Mouse (Mus musculus) embryonic facial prominence, embryonic 14.5 days (tissue): Measurements from ENCODE around the gene Slc25a38. TPM values are rescaled to one million over a fixed set of nuclear protein-coding genes. Genes with fewer than 3 reads are reported as not detected.

Experiments used
- ATAC-seq: fragments of 200-750 bp; cut with Nextera tagmentation; 2 replicates; pipeline ENCODE4 v1.8.0; 2017; ENCODE audit warnings: low read depth, moderate number of reproducible peaks, moderate TSS enrichment
- DNase-seq: peaks from one replicate; pipeline ENCODE4 v3.0.0-alpha.2; 2015; ENCODE audit warnings: low spot score
- H3K27ac ChIP-seq: fragments of 300-500 bp; sonication (generic); replicated peaks from 2 replicates; pipeline ENCODE4 v1.5.1; 2014; ENCODE audit warnings: low read depth, mild to moderate bottlenecking, low read length, moderate library complexity
- H3K27me3 ChIP-seq: fragments of 300-500 bp; sonication (generic); replicated peaks from 2 replicates; pipeline ENCODE4 v1.6.1; 2014; ENCODE audit warnings: low read length; ENCODE audit not compliant: control insufficient read depth, insufficient read depth
- H3K36me3 ChIP-seq: fragments of 300-500 bp; sonication (generic); 2 replicates; pipeline ENCODE4 v1.6.1; 2014; ENCODE audit warnings: low read length, mixed read lengths; ENCODE audit not compliant: control insufficient read depth, insufficient read depth
- H3K4me1 ChIP-seq: fragments of 300-500 bp; sonication (generic); 2 replicates; pipeline ENCODE4 v1.6.1; 2014; ENCODE audit warnings: antibody characterized with exemption, low read length; ENCODE audit not compliant: control insufficient read depth, insufficient read depth
- H3K4me2 ChIP-seq: fragments of 300-500 bp; sonication (generic); 2 replicates; pipeline ENCODE4 v1.6.1; 2014; ENCODE audit warnings: low read depth, mild to moderate bottlenecking, low read length, moderate library complexity, mixed read lengths
- H3K4me3 ChIP-seq: fragments of 300-500 bp; sonication (generic); 2 replicates; pipeline ENCODE4 v1.5.1; 2014; ENCODE audit warnings: low read depth, mild to moderate bottlenecking, low read length
- H3K9ac ChIP-seq: fragments of 300-500 bp; sonication (generic); 2 replicates; pipeline ENCODE4 v1.6.1; 2014; ENCODE audit warnings: low read depth, mild to moderate bottlenecking, low read length, moderate library complexity, mixed read lengths
- H3K9me3 ChIP-seq: fragments of 300-500 bp; sonication (generic); 2 replicates; pipeline ENCODE4 v1.6.1; 2016; ENCODE audit warnings: low read length; ENCODE audit not compliant: control insufficient read depth
- WGBS: fragments of 180-500 bp; shearing (Covaris S2); extraction: QIAGEN DNeasy Blood & Tissue Kit; methylation state at CpG from one replicate; pipeline ENCODE4 v1.1.7; 2014; 5-methylcytosine and 5-hydroxymethylcytosine counted together
- polyA plus RNA-seq: library from polyadenylated mRNA; unstranded; fragments of >200 nt; fragmentation: Nextera tagmentation; extraction: Ambion mirVana; gene quantifications from 2 replicates; pipeline ENCODE4 v1.2.1, GENCODE M21; 2014

Slc25a38 gene
- polyA plus RNA-seq, 1 experiment from 2014 or later: 23.6 TPM

DNA sequence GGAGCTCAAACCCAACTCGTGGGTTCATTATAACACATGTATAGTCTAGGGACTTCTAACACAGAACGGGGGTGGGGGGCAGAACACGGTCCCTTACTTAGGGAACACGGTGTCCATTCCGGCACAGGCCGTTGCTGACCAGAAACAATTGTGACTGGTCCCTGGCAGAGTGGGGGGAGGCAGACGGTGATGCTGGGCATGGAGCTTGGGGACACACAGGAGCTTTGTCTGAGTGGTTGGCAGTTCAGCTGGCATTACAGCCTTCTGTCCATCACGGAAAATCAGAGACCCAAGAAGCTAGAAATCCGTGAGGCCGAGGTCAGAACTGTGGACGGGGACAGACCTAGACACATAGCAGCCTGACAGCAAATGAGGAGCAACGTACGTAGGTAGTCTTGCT lies 34.3 kb downstream of the Slc25a38 start:
- WGBS: 82% methylated on average over 13 of the region's 13 CpGs
- no peak overlapping the region for H3K9ac ChIP-seq
- no peaks in the 10 kb centered on the region for H3K4me1 ChIP-seq
- no peak for ATAC-seq
- DNase-seq: no peak
- H3K4me2 ChIP-seq: no peak overlapping the region
- H3K27me3 ChIP-seq: no peaks in the 10 kb centered on the region
- H3K27ac ChIP-seq: no peak overlapping the region
- H3K36me3 ChIP-seq: no peaks in the 10 kb centered on the region
- H3K4me3 ChIP-seq: no peak overlapping the region
- no peaks in the 10 kb centered on the region for H3K9me3 ChIP-seq

DNA sequence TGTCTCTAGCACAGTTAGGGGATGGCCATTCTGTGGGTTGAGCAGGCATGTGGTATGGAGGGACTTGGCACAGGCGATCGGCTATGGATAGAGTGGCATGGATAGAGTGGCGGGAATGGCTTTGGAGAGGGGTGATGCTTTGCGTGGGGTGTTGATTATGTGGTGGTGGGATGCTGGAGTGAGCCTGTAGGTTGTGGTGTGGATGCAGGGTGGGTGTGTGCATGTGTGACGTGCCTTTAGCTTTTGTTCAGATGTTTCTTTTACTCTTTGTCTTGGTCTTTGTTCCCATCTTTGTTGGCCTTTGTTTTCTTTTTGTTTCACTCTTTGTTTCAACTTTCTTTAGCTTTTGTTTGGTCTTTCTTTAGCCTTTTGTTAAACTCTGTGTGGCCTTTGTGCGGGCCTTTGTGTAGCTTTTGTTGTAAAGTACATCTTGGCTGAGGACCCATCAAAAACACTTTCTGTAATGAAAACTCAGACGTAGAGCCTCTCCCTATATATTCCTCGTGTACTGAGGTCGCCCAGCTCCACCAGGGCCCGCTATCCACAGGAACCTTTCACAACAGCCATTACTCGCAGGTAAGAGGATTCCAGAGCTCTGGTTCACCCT lies 39.2 kb downstream of the Slc25a38 start, which contains the start of gene Mobp:
Gene Mobp (plus strand): TSS at position 486 of the 607 bp plus-strand sequence.
- ATAC-seq (no peak), DNase-seq (no peak)
- no peak within 1 kb of the TSS for H3K4me2 ChIP-seq
- no peaks in the 10 kb centered on the region for H3K4me1 ChIP-seq
- H3K27ac ChIP-seq: no peak within 1 kb of the TSS
- no peaks in the 10 kb centered on the region for H3K27me3 ChIP-seq
- H3K9ac ChIP-seq: no peak within 1 kb of the TSS
- 64% methylated on average over 11 of the region's 11 CpGs for WGBS
- H3K9me3 ChIP-seq: no peaks in the 10 kb centered on the region
- H3K4me3 ChIP-seq: no peak within 1 kb of the TSS
- no peaks in the 10 kb centered on the region for H3K36me3 ChIP-seq

- Histone ChIP-seq H3K9me3 (no peaks in the 10 kb centered on the region), H3K4me2 (no peak overlapping the region), H3K36me3 (no peaks in the 10 kb centered on the region), H3K4me3 (no peak overlapping the region), H3K9ac (no peak overlapping the region), H3K27ac (no peak overlapping the region), H3K4me1 (no peaks in the 10 kb centered on the region), H3K27me3 (no peaks in the 10 kb centered on the region)
- WGBS: 75% methylated on average over 5 of the region's 5 CpGs
- ATAC-seq (no peak), DNase-seq (no peak)
Measured at GRCm38 (mm10) chr9:120151152-120151551, 41.0 kb downstream of the Slc25a38 start.

- DNase-seq: no peak
- no peak for ATAC-seq
- WGBS: 71% methylated on average over 12 of the region's 12 CpGs
- Histone ChIP-seq H3K9ac (no peak overlapping the region), H3K27ac (no peak overlapping the region), H3K4me2 (no peak overlapping the region), H3K36me3 (no peaks in the 10 kb centered on the region), H3K4me1 (no peaks in the 10 kb centered on the region), H3K9me3 (no peaks in the 10 kb centered on the region), H3K27me3 (no peaks in the 10 kb centered on the region), H3K4me3 (no peak overlapping the region)
Measured at GRCm38 (mm10) chr9:120151906-120152399, 41.8 kb downstream of the Slc25a38 start.

DNA sequence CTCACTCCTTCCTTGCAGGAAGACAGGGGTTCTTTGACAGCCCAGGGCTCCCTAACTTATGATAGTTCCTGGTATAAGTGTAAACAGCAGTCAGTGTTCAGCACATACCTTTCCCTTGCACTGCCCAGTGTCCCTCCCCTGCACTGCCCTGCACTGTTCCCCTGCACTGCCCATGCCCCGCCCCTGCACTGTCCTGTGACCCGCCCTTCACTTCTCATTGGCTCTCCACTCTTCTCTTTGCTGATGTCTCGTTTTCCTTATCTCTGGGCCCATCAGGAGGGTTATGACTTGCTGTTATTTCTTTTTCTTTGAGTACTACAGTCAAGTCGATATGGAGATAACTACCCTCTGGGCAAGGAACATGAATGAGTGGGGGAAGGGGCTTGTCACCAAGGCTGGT lies 47.9 kb downstream of the Slc25a38 start:
- 34% methylated on average over 4 of the region's 4 CpGs for WGBS
- H3K36me3 ChIP-seq: no peaks in the 10 kb centered on the region
- H3K4me3 ChIP-seq: no peak overlapping the region
- DNase-seq (no peak), ATAC-seq (peak; percentile 62; the same call in 1 of the 2 replicates)
- no peak overlapping the region for H3K4me2 ChIP-seq
- no peak overlapping the region for H3K27ac ChIP-seq
- no peaks in the 10 kb centered on the region for H3K4me1 ChIP-seq
- no peaks in the 10 kb centered on the region for H3K27me3 ChIP-seq
- H3K9me3 ChIP-seq: no peaks in the 10 kb centered on the region
- no peak overlapping the region for H3K9ac ChIP-seq

DNA sequence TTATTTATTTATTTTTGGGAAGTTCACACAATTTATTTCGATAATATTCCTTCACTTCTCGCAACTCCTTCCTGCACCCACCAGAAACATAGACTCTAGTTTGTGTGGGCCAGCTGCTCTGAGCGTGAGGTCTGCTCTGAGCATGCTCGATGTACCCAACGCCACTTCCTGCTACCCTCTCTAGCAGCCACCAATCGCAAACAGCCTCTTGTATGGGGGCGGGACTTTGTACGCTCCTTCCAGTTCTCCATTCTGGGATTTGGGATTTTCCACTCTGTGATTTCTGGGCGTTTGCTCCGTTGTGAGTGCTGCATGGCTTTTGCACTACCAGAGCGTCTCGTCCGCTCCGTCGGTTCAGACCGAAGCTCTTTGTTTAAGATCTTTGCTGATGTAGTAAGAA lies 53.7 kb downstream of the Slc25a38 start:
- Histone ChIP-seq H3K36me3 (no peaks in the 10 kb centered on the region), H3K27me3 (no peaks in the 10 kb centered on the region), H3K4me2 (no peak overlapping the region), H3K4me3 (no peak overlapping the region), H3K27ac (no peak overlapping the region), H3K9ac (no peak overlapping the region), H3K9me3 (no peaks in the 10 kb centered on the region), H3K4me1 (no peaks in the 10 kb centered on the region)
- 88% methylated on average over 16 of the region's 16 CpGs for WGBS
- DNase-seq (no peak), ATAC-seq (no peak)

GRCm38 (mm10) chr9:120167826-120168225 lies 57.7 kb downstream of the Slc25a38 start:
- 73% methylated on average over 10 of the region's 11 CpGs for WGBS
- ATAC-seq: no peak

DNA sequence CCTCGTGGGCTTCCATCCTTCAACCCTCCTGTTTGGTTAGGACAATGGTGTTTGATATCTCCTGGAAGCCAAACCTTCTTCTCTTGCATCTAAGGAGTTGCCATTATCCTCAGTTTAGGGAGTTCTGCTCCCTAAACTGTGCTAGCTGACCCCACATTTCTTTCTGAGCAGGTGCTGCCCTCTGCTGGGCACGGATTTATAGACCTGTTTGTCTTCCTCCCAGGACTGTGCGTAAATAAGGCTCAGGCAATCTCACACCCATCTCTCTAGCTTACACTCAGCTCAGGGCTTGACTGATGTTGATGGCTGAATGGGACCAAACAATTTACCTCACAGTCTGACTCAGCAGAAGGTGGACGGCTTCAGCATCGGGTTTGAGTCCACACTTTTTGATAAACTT lies 61.1 kb downstream of the Slc25a38 start:
- Histone ChIP-seq H3K9ac (no peak overlapping the region), H3K4me3 (no peak overlapping the region), H3K27ac (no peak overlapping the region), H3K36me3 (no peaks in the 10 kb centered on the region), H3K27me3 (no peaks in the 10 kb centered on the region), H3K4me1 (no peaks in the 10 kb centered on the region), H3K4me2 (no peak overlapping the region), H3K9me3 (no peaks in the 10 kb centered on the region)
- ATAC-seq (no peak), DNase-seq (peak; percentile 38)
- WGBS: 50% methylated on average over 5 of the region's 5 CpGs

More at GRCm38 (mm10) chr9:120167826-120168225, 57.7 kb downstream of the Slc25a38 start:
- Histone ChIP-seq H3K27me3 (no peaks in the 10 kb centered on the region), H3K9ac (no peak overlapping the region), H3K4me3 (no peak overlapping the region), H3K27ac (no peak overlapping the region), H3K4me2 (no peak overlapping the region), H3K36me3 (no peaks in the 10 kb centered on the region), H3K9me3 (no peaks in the 10 kb centered on the region), H3K4me1 (no peaks in the 10 kb centered on the region)
- no peak for DNase-seq
